Mouse (Mus musculus) heart, embryonic 10.5 days (tissue): ENCODE data around the gene Slc17a5. TPM values are rescaled to one million over a fixed set of nuclear protein-coding genes. Genes with fewer than 3 reads are reported as not detected.

Source experiments
- DNase-seq: peaks from one replicate; pipeline ENCODE4 v3.0.0-alpha.2; 2017; ENCODE audit warnings: low spot score
- H3K27ac ChIP-seq: fragments of 300-500 bp; sonication (generic); 2 replicates; pipeline ENCODE4 v1.5.1; 2016; ENCODE audit warnings: mild to moderate bottlenecking
- H3K27me3 ChIP-seq: fragments of 300-500 bp; sonication (generic); 2 replicates; pipeline ENCODE4 v1.6.1; 2016; ENCODE audit warnings: mild to moderate bottlenecking; ENCODE audit not compliant: poor library complexity, insufficient read depth, severe bottlenecking
- H3K36me3 ChIP-seq: fragments of 300-500 bp; sonication (generic); 2 replicates; pipeline ENCODE4 v1.6.1; 2016; ENCODE audit warnings: mild to moderate bottlenecking, moderate library complexity
- H3K4me1 ChIP-seq: fragments of 300-500 bp; sonication (generic); 2 replicates; pipeline ENCODE4 v1.6.1; 2016; ENCODE audit warnings: mild to moderate bottlenecking
- H3K4me3 ChIP-seq: fragments of 300-500 bp; sonication (generic); 2 replicates; pipeline ENCODE4 v1.5.1; 2016; ENCODE audit warnings: mild to moderate bottlenecking, moderate library complexity
- H3K9me3 ChIP-seq: fragments of 300-500 bp; sonication (generic); 2 replicates; pipeline ENCODE4 v1.6.1; 2016; ENCODE audit warnings: mild to moderate bottlenecking, moderate library complexity
- WGBS: fragments of 180-500 bp; shearing (Covaris S2); methylation state at CpG from one replicate; pipeline ENCODE4 v1.1.7; 2016; 5-methylcytosine and 5-hydroxymethylcytosine counted together
- polyA plus RNA-seq: library from polyadenylated mRNA; unstranded; fragments of >200 nt; fragmentation: Nextera tagmentation; extraction: Ambion mirVana; gene quantifications from 2 replicates; pipeline ENCODE4 v1.2.1, GENCODE M21; 2016

Gene Slc17a5
- 6.0 and 7.0 TPM in 2 replicates for polyA plus RNA-seq

- under 1% methylated on average over 27 of the region's 27 CpGs for WGBS
- H3K4me3 ChIP-seq: peak within 1 kb of the TSS; percentile 96
- peaks cover 9% of the 10 kb centered on the region; the same call in 1 of the 2 replicates for H3K4me1 ChIP-seq
- no peaks in the 10 kb centered on the region for H3K27me3 ChIP-seq
- H3K27ac ChIP-seq: peak within 1 kb of the TSS; percentile 91
- H3K9me3 ChIP-seq: no peaks in the 10 kb centered on the region
- peak; percentile 98 for DNase-seq
- H3K36me3 ChIP-seq: no peaks in the 10 kb centered on the region
These were observed at the start of gene Slc17a5 for GRCm38 (mm10) chr9:78587914-78588313. TSS of gene Slc17a5 (minus strand) at chr9:78588041.

DNA sequence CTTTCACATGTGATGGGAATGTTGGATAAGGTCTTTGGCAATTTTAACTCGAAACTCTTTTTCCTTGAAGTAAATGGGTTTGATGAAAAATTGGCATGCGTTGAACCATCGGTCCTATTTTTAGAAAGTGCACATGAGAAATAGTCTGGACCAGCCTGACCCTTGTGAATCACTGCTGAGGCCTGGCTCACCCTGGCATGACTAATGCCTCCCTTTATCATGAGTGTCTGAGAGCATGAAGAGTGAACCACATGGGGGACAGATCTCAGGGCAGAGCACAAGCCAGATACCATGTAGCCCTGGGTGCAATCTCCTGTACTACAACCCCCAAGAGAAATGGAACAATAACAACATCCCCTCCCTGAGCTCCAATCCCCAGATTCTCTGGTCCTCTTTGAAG lies 46.1 kb upstream of the Slc17a5 start:
- no peaks in the 10 kb centered on the region for H3K36me3 ChIP-seq
- no peak overlapping the region for H3K4me3 ChIP-seq
- H3K4me1 ChIP-seq: no peaks in the 10 kb centered on the region
- H3K27me3 ChIP-seq: no peaks in the 10 kb centered on the region
- H3K27ac ChIP-seq: no peak overlapping the region
- 84% methylated on average over 3 of the region's 3 CpGs for WGBS
- H3K9me3 ChIP-seq: no peaks in the 10 kb centered on the region
- no peak for DNase-seq

- no peak for DNase-seq
- WGBS: 76% methylated on average over 6 of the region's 6 CpGs
- Histone ChIP-seq H3K4me1 (no peaks in the 10 kb centered on the region), H3K27me3 (no peaks in the 10 kb centered on the region), H3K9me3 (no peaks in the 10 kb centered on the region), H3K36me3 (no peaks in the 10 kb centered on the region), H3K27ac (no peak overlapping the region), H3K4me3 (no peak overlapping the region)
These were observed 44.1 kb upstream of the Slc17a5 start for GRCm38 (mm10) chr9:78631755-78632434.

- no peaks in the 10 kb centered on the region for H3K36me3 ChIP-seq
- H3K4me3 ChIP-seq: no peak overlapping the region
- whole genome bisulfite sequencing: 49% methylated on average over 6 of the region's 6 CpGs
- H3K4me1 ChIP-seq: no peaks in the 10 kb centered on the region
- DNase-seq: no peak
- no peak overlapping the region for H3K27ac ChIP-seq
- H3K9me3 ChIP-seq: no peaks in the 10 kb centered on the region
- no peaks in the 10 kb centered on the region for H3K27me3 ChIP-seq
These were observed 42.1 kb upstream of the Slc17a5 start for GRCm38 (mm10) chr9:78629991-78630390.

GRCm38 (mm10) chr9:78623301-78623747 lies 35.5 kb upstream of the Slc17a5 start:
- no peak overlapping the region for H3K27ac ChIP-seq
- H3K4me3 ChIP-seq: no peak overlapping the region
- H3K4me1 ChIP-seq: no peaks in the 10 kb centered on the region
- no peaks in the 10 kb centered on the region for H3K9me3 ChIP-seq
- WGBS: 69% methylated on average over 10 of the region's 10 CpGs
- DNase-seq: no peak
- no peaks in the 10 kb centered on the region for H3K27me3 ChIP-seq
- H3K36me3 ChIP-seq: no peaks in the 10 kb centered on the region

- no peaks in the 10 kb centered on the region for H3K9me3 ChIP-seq
- no peaks in the 10 kb centered on the region for H3K36me3 ChIP-seq
- DNase-seq: no peak
- no peak overlapping the region for H3K27ac ChIP-seq
- H3K4me1 ChIP-seq: no peaks in the 10 kb centered on the region
- no peak overlapping the region for H3K4me3 ChIP-seq
- WGBS: 59% methylated on average over 9 of the region's 9 CpGs
- peaks cover 13% of the 10 kb centered on the region for H3K27me3 ChIP-seq
These were observed 31.4 kb upstream of the Slc17a5 start for GRCm38 (mm10) chr9:78619285-78619684.

- Histone ChIP-seq H3K27me3 (peaks cover 16% of the 10 kb centered on the region), H3K27ac (peak within 1 kb of the TSS; percentile 84), H3K4me3 (peak within 1 kb of the TSS; percentile 70), H3K36me3 (no peaks in the 10 kb centered on the region), H3K4me1 (no peaks in the 10 kb centered on the region), H3K9me3 (no peaks in the 10 kb centered on the region)
- peak; percentile 79 for DNase-seq
- WGBS: under 1% methylated on average over 43 of the region's 43 CpGs
These were observed 27.7 kb upstream of the Slc17a5 start, which contains the start of gene Cd109 for GRCm38 (mm10) chr9:78615401-78616021. TSS of gene Cd109 (plus strand) at chr9:78615546.

DNA sequence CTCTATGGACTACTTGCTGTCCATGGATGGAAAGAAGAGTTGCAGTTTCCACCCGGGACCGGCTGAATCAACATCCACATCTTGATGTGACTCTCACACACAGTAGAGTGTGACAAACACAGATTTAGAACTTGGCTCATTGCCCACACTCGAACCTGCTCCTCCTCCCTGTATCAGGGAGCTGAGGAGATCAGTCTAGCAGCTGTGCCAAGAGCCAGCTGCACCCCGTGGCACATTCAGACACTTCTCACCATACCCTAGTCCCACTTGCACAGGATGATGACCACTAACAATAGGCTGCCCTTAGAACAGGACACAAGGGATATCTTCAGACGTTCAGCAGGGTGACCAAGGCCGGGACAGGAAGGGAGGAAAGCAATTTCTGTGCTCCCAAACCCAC lies 26.4 kb upstream of the Slc17a5 start:
- Histone ChIP-seq H3K4me1 (no peaks in the 10 kb centered on the region), H3K27me3 (peaks cover 16% of the 10 kb centered on the region), H3K9me3 (no peaks in the 10 kb centered on the region), H3K36me3 (no peaks in the 10 kb centered on the region), H3K4me3 (no peak overlapping the region), H3K27ac (no peak overlapping the region)
- no peak for DNase-seq
- WGBS: 43% methylated on average over 6 of the region's 6 CpGs

DNA sequence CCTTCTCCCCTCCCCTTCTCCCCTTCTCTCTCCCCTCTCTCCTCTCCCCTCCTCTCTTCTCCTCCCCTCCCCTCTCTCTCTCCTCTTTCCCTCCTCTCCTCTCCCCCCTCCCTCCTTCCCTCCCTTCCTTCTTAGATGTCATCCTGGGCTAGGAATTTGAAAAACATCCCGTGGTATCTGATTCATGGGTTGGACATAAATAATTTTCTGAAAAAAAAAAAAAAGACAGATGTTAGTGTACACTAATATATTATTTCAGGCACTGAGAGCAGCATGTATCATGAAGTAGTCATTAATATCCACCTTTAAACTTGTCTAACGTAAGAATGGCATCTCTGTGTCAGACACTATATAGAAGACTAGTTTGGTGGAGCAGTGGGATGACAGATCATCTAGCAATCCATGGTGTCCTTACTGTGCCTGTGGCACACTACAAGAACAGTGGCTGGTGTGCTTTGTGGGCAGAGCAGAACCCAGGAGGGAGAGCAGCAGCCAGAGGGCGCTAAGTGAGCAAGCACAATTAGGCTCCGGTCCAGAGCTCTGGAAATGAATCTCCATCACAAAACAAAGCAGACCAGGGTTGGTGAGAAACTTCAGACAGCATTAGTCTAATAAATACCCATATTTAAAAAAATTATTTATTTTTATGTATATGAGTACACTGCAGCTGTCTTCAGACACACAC lies 13.3 kb upstream of the Slc17a5 start:
- Histone ChIP-seq H3K27me3 (no peaks in the 10 kb centered on the region), H3K9me3 (no peaks in the 10 kb centered on the region), H3K36me3 (no peaks in the 10 kb centered on the region), H3K4me3 (no peak overlapping the region), H3K4me1 (no peaks in the 10 kb centered on the region), H3K27ac (no peak overlapping the region)
- 52% methylated on average over 4 of the region's 4 CpGs for WGBS
- DNase-seq: no peak

DNA sequence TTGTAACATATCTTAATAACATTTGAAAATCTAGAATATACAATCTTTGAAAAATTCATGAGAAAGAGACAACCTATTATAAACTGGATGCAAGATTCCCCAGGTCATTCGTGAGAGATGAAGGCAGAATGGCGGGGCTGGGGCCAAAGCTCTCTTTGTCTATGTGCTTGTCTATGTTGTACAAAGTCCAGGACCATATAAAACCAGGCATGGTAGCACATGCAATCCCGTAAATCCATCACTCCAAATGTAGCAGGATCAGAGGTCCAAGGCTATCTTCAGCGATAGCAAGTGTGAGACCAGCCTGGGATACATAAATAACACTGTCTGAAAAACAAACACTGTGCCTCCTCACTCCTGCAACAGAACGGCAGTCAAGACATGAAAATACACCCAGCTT lies 12.1 kb upstream of the Slc17a5 start:
- H3K27ac ChIP-seq: no peak overlapping the region
- DNase-seq: no peak
- no peaks in the 10 kb centered on the region for H3K4me1 ChIP-seq
- H3K9me3 ChIP-seq: no peaks in the 10 kb centered on the region
- H3K36me3 ChIP-seq: no peaks in the 10 kb centered on the region
- no peaks in the 10 kb centered on the region for H3K27me3 ChIP-seq
- WGBS: 75% methylated on average over 5 of the region's 5 CpGs
- H3K4me3 ChIP-seq: no peak overlapping the region

GRCm38 (mm10) chr9:78596834-78597233 lies 9.0 kb upstream of the Slc17a5 start:
- 5% methylated on average over 5 of the region's 5 CpGs for WGBS
- no peak overlapping the region for H3K4me3 ChIP-seq
- H3K9me3 ChIP-seq: no peaks in the 10 kb centered on the region
- no peak overlapping the region for H3K27ac ChIP-seq
- no peaks in the 10 kb centered on the region for H3K36me3 ChIP-seq
- H3K4me1 ChIP-seq: no peaks in the 10 kb centered on the region
- H3K27me3 ChIP-seq: no peaks in the 10 kb centered on the region
- DNase-seq: no peak

- Histone ChIP-seq H3K4me1 (no peaks in the 10 kb centered on the region), H3K4me3 (no peak overlapping the region), H3K27ac (no peak overlapping the region), H3K36me3 (no peaks in the 10 kb centered on the region), H3K9me3 (no peaks in the 10 kb centered on the region), H3K27me3 (no peaks in the 10 kb centered on the region)
- 86% methylated on average over 18 of the region's 18 CpGs for WGBS
- DNase-seq: no peak
These were observed 8.1 kb upstream of the Slc17a5 start for GRCm38 (mm10) chr9:78595769-78596555.
